Mouse (Mus musculus): ENCODE results near the gene Prh1. TPM values are rescaled to one million over a fixed set of nuclear protein-coding genes. Genes with fewer than 3 reads are reported as not detected.

The Prh1 gene
- not detected for total RNA-seq (2023)

DNA sequence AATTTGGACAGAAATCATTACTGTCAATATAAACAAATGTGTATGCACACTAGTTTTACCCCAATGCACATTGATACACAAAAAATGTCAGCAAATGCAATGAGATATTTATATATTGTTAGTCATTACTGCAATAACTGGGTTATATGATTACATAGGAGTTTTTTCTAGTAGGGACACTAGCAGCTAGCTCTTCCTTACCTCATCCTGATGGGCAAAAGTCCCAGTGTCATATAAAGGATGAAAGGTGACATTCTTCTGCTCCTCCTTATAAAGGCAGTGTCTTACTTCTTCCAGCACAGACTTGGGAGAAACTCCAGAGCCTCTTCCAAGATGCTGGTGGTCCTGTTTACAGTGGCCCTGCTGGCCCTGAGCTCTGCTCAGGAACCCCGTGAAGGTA is at the start of gene Prh1:
Prh1 (plus strand) TSS at position 301 of the 400 bp plus-strand sequence.

DNA sequence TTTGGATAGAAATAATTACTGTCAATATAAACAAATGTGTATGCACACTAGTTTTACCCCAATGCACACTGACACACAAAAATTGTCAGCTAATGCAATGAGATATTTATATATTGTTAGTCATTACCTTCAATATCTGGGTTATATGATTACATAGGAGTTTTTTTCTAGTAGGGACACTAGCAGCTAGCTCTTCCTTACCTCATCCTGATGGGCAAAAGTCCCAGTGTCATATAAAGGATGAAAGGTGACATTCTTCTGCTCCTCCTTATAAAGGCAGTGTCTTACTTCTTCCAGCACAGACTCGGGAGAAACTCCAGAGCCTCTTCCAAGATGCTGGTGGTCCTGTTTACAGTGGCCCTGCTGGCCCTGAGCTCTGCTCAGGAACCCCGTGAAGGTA is 26.0 kb downstream of the Prh1 start, which contains the start of gene Prp2:
Prp2 (plus strand) TSS at position 301 of the 400 bp plus-strand sequence.

Other genes starting within 250 kb of the Prh1 start
- not detected for gene Gm8882, start 205.7 kb upstream of the Prh1 start, total RNA-seq (2023)
- not detected for gene Prp2, start 26.1 kb downstream of the Prh1 start, total RNA-seq (2023)
- not detected for gene A630073D07Rik, start 81.7 kb downstream of the Prh1 start, total RNA-seq (2023)
- gene Tas2r120, start 87.1 kb downstream of the Prh1 start, total RNA-seq (2023), result not detected
- gene Tas2r121, start 131.2 kb downstream of the Prh1 start, total RNA-seq (2023), result not detected
- gene Tas2r122, start 142.1 kb downstream of the Prh1 start, total RNA-seq (2023), result not detected
- not detected for gene Tas2r115, start 168.2 kb downstream of the Prh1 start, total RNA-seq (2023)
- gene Tas2r124, start 184.9 kb downstream of the Prh1 start, total RNA-seq (2023), result not detected
- gene Tas2r102, start 192.3 kb downstream of the Prh1 start, total RNA-seq (2023), result not detected
- gene Tas2r136, start 208.4 kb downstream of the Prh1 start, total RNA-seq (2023), result not detected
- gene Tas2r117, start 233.0 kb downstream of the Prh1 start, total RNA-seq (2023), result not detected